Mouse (Mus musculus) heart, embryonic 13.5 days (tissue): ENCODE results near the gene Frs3. TPM values are rescaled to one million over a fixed set of nuclear protein-coding genes. Genes with fewer than 3 reads are reported as not detected.
A peak's percentile ranks its signal among the peaks of the same experiment; 100 is the strongest.

ENCODE experiments used
- ATAC-seq: fragments of 200-750 bp; cut with Nextera tagmentation; 2 replicates; pipeline ENCODE4 v1.8.0; 2017; ENCODE audit warnings: moderate TSS enrichment; ENCODE audit not compliant: insufficient number of reproducible peaks, low FRiP score, low TSS enrichment; ENCODE audit errors: extremely low read depth
- H3K27ac ChIP-seq: fragments of 300-500 bp; sonication (generic); replicated peaks from 2 replicates; pipeline ENCODE4 v1.5.1; 2015; ENCODE audit warnings: moderate library complexity, mild to moderate bottlenecking, inconsistent platforms
- H3K27me3 ChIP-seq: fragments of 300-500 bp; sonication (generic); replicated peaks from 2 replicates; pipeline ENCODE4 v1.6.1; 2015; ENCODE audit warnings: mild to moderate bottlenecking, inconsistent platforms
- H3K36me3 ChIP-seq: fragments of 300-500 bp; sonication (generic); 2 replicates; pipeline ENCODE4 v1.6.1; 2015; ENCODE audit warnings: mild to moderate bottlenecking, inconsistent platforms
- H3K4me1 ChIP-seq: fragments of 300-500 bp; sonication (generic); 2 replicates; pipeline ENCODE4 v1.6.1; 2015; ENCODE audit warnings: inconsistent platforms
- H3K4me2 ChIP-seq: fragments of 300-500 bp; sonication (generic); 2 replicates; pipeline ENCODE4 v1.6.1; 2015; ENCODE audit warnings: inconsistent platforms, mild to moderate bottlenecking, moderate library complexity
- H3K4me3 ChIP-seq: fragments of 300-500 bp; sonication (generic); 2 replicates; pipeline ENCODE4 v1.5.1; 2015; ENCODE audit warnings: moderate library complexity, mild to moderate bottlenecking, inconsistent platforms
- H3K9ac ChIP-seq: fragments of 300-500 bp; sonication (generic); 2 replicates; pipeline ENCODE4 v1.6.1; 2015; ENCODE audit warnings: inconsistent platforms, mild to moderate bottlenecking, moderate library complexity
- H3K9me3 ChIP-seq: fragments of 300-500 bp; sonication (generic); 2 replicates; pipeline ENCODE4 v1.6.1; 2016; ENCODE audit warnings: inconsistent platforms
- WGBS: fragments of 180-500 bp; shearing (Covaris S2); methylation state at CpG from one replicate; pipeline ENCODE4 v1.1.7; 2015; ENCODE audit warnings: mixed read lengths; 5-methylcytosine and 5-hydroxymethylcytosine counted together
- polyA plus RNA-seq: library from polyadenylated mRNA; unstranded; fragments of >200 nt; fragmentation: Nextera tagmentation; extraction: Ambion mirVana; gene quantifications from 2 replicates; pipeline ENCODE4 v1.2.1, GENCODE M21; 2015

Gene Frs3
- polyA plus RNA-seq, 1 experiment from 2014 or later, result 4.1 TPM

- 75% methylated on average over 4 of the region's 4 CpGs for WGBS
- Histone ChIP-seq H3K4me2 (no peak overlapping the region), H3K4me1 (peaks cover 22% of the 10 kb centered on the region), H3K36me3 (peaks cover 5% of the 10 kb centered on the region; the same call in 1 of the 2 replicates), H3K4me3 (no peak overlapping the region), H3K27me3 (peaks cover 20% of the 10 kb centered on the region), H3K9me3 (no peaks in the 10 kb centered on the region), H3K27ac (no peak overlapping the region), H3K9ac (no peak overlapping the region)
- ATAC-seq, result no peak
Measured at GRCm38 (mm10) chr17:47669166-47669565, 19.7 kb upstream of the Frs3 start.

- Histone ChIP-seq H3K27me3 (peaks cover 20% of the 10 kb centered on the region), H3K9me3 (no peaks in the 10 kb centered on the region), H3K4me2 (peak overlapping the region; percentile 95), H3K27ac (peak overlapping the region; percentile 45; the same call in 1 of the 2 replicates), H3K4me3 (peak overlapping the region; percentile 52), H3K36me3 (peaks cover 20% of the 10 kb centered on the region), H3K4me1 (peaks cover 12% of the 10 kb centered on the region), H3K9ac (peak overlapping the region; percentile 74)
- WGBS, result 17% methylated on average over 14 of the region's 14 CpGs
- no peak for ATAC-seq
Measured at GRCm38 (mm10) chr17:47671988-47672310, 16.9 kb upstream of the Frs3 start.

GRCm38 (mm10) chr17:47672311-47673111 is 16.3 kb upstream of the Frs3 start:
- Histone ChIP-seq H3K27me3 (peaks cover 20% of the 10 kb centered on the region), H3K27ac (peak overlapping the region; percentile 45; the same call in 1 of the 2 replicates)
- 3% methylated on average over 60 of the region's 68 CpGs for WGBS

GRCm38 (mm10) chr17:47676581-47676980 is 12.2 kb upstream of the Frs3 start:
- Histone ChIP-seq H3K4me3 (no peak overlapping the region), H3K4me2 (no peak overlapping the region), H3K9me3 (no peaks in the 10 kb centered on the region), H3K9ac (no peak overlapping the region), H3K36me3 (peaks cover 59% of the 10 kb centered on the region), H3K27me3 (peaks cover 10% of the 10 kb centered on the region; the same call in 1 of the 2 replicates), H3K27ac (no peak overlapping the region), H3K4me1 (peaks cover 12% of the 10 kb centered on the region)
- WGBS, result 19% methylated on average over 9 of the region's 9 CpGs
- no peak for ATAC-seq

More at GRCm38 (mm10) chr17:47672311-47673111, 16.3 kb upstream of the Frs3 start:
- H3K4me3 ChIP-seq, result peak overlapping the region; percentile 52
- H3K36me3 ChIP-seq, result peaks cover 24% of the 10 kb centered on the region
- H3K4me2 ChIP-seq, result peak overlapping the region; percentile 95
- no peaks in the 10 kb centered on the region for H3K9me3 ChIP-seq
- H3K9ac ChIP-seq, result peak overlapping the region; percentile 74
- peak; percentile 19; the same call in 1 of the 2 replicates for ATAC-seq
- peaks cover 12% of the 10 kb centered on the region for H3K4me1 ChIP-seq

- H3K4me1 ChIP-seq, result peaks cover under 1% of the 10 kb centered on the region; the same call in 1 of the 2 replicates
- H3K4me3 ChIP-seq, result no peak overlapping the region
- H3K36me3 ChIP-seq, result peaks cover 71% of the 10 kb centered on the region
- H3K27ac ChIP-seq, result no peak overlapping the region
- 0 out of 2 replicates have a peak, but pooled peaks cover 2% of the 10 kb centered on the region for H3K27me3 ChIP-seq
- no peak overlapping the region for H3K4me2 ChIP-seq
- WGBS, result 85% methylated on average over 5 of the region's 5 CpGs
- no peaks in the 10 kb centered on the region for H3K9me3 ChIP-seq
- H3K9ac ChIP-seq, result no peak overlapping the region
- no peak for ATAC-seq
Measured at GRCm38 (mm10) chr17:47678238-47678637, 10.6 kb upstream of the Frs3 start.

GRCm38 (mm10) chr17:47678702-47679101 is 10.1 kb upstream of the Frs3 start:
- peaks cover 74% of the 10 kb centered on the region for H3K36me3 ChIP-seq
- WGBS, result 85% methylated on average over 5 of the region's 5 CpGs
- H3K9me3 ChIP-seq, result no peaks in the 10 kb centered on the region

GRCm38 (mm10) chr17:47682836-47683235 is 6.0 kb upstream of the Frs3 start:
- Histone ChIP-seq H3K27me3 (no peaks in the 10 kb centered on the region), H3K9me3 (no peaks in the 10 kb centered on the region), H3K4me1 (peaks cover 8% of the 10 kb centered on the region), H3K4me2 (no peak overlapping the region), H3K36me3 (peaks cover 81% of the 10 kb centered on the region), H3K27ac (no peak overlapping the region), H3K4me3 (no peak overlapping the region), H3K9ac (no peak overlapping the region)
- WGBS, result 65% methylated on average over 4 of the region's 4 CpGs
- ATAC-seq, result no peak

More at GRCm38 (mm10) chr17:47678702-47679101, 10.1 kb upstream of the Frs3 start:
- Histone ChIP-seq H3K4me3 (no peak overlapping the region), H3K27me3 (no peaks in the 10 kb centered on the region), H3K4me2 (no peak overlapping the region), H3K9ac (no peak overlapping the region), H3K27ac (no peak overlapping the region), H3K4me1 (no peaks in the 10 kb centered on the region)
- no peak for ATAC-seq

GRCm38 (mm10) chr17:47687409-47688343 is 1.2 kb upstream of the Frs3 start:
- Histone ChIP-seq H3K4me1 (peaks cover 16% of the 10 kb centered on the region), H3K27me3 (peaks cover 21% of the 10 kb centered on the region), H3K4me3 (peak overlapping the region; percentile 72), H3K9ac (peak overlapping the region; percentile 85), H3K9me3 (no peaks in the 10 kb centered on the region), H3K4me2 (peak overlapping the region; percentile 99), H3K27ac (peak overlapping the region; percentile 76), H3K36me3 (peaks cover 38% of the 10 kb centered on the region)
- under 1% methylated on average over 70 of the region's 70 CpGs for WGBS
- ATAC-seq, result peak; percentile 78

- Histone ChIP-seq H3K9ac (peak within 1 kb of the TSS; percentile 85), H3K4me1 (peaks cover 16% of the 10 kb centered on the region), H3K4me3 (peak within 1 kb of the TSS; percentile 72), H3K4me2 (peak within 1 kb of the TSS; percentile 99), H3K36me3 (peaks cover 33% of the 10 kb centered on the region), H3K9me3 (no peaks in the 10 kb centered on the region), H3K27me3 (peaks cover 27% of the 10 kb centered on the region), H3K27ac (peak within 1 kb of the TSS; percentile 76)
- WGBS, result 0% methylated on average over 9 of the region's 9 CpGs
- no peak for ATAC-seq
Measured at GRCm38 (mm10) chr17:47688344-47688607, 554 bp upstream of the Frs3 start, which contains the start of gene Tomm6. Gene Tomm6 (minus strand): TSS chr17:47688386.

- Histone ChIP-seq H3K27ac (no peak overlapping the region), H3K9me3 (no peaks in the 10 kb centered on the region), H3K4me3 (peak overlapping the region; percentile 72; the same call in 1 of the 2 replicates), H3K36me3 (peaks cover 16% of the 10 kb centered on the region), H3K9ac (peak overlapping the region; percentile 85; the same call in 1 of the 2 replicates), H3K4me2 (peak overlapping the region; percentile 99), H3K4me1 (peaks cover 25% of the 10 kb centered on the region), H3K27me3 (peaks cover 34% of the 10 kb centered on the region)
- 76% methylated on average over 8 of the region's 8 CpGs for WGBS
- no peak for ATAC-seq
Measured at GRCm38 (mm10) chr17:47689894-47690293, 1.1 kb downstream of the Frs3 start.

- Histone ChIP-seq H3K4me1 (peaks cover 31% of the 10 kb centered on the region), H3K9me3 (no peaks in the 10 kb centered on the region), H3K9ac (no peak overlapping the region), H3K4me3 (no peak overlapping the region), H3K27me3 (peaks cover 39% of the 10 kb centered on the region), H3K36me3 (0 out of 2 replicates have a peak, but pooled peaks cover under 1% of the 10 kb centered on the region), H3K27ac (no peak overlapping the region), H3K4me2 (no peak overlapping the region)
- WGBS, result 95% methylated on average over 3 of the region's 3 CpGs
- ATAC-seq, result no peak
Measured at GRCm38 (mm10) chr17:47691650-47692049, 2.8 kb downstream of the Frs3 start.
